Mouse (Mus musculus): ENCODE measurements around the gene Paxx.

Paxx gene

DNA sequence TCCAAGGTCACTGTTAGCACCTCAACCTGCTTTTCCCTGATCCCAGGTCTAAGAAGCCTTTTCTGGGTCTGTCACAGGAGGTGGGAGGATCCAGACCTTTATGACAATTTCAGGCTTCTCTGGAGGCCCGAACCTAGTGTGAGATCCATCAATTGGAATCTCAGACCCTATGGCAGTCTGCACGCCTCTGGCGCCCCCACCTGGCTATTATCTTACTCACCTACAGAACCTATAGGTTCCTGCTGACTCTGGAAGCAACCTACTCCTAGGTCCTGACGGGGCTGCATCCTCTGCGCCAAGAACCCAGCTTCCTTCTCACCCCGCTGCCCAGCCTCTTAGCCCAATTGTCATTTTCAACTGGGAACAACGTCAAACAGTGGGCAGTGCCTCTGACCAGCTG lies 22.1 kb upstream of the Paxx start:
- in situ Hi-C loops (cut with MboI; ENCODE audit: low sequenced_read_pairs), result no loop called here

DNA sequence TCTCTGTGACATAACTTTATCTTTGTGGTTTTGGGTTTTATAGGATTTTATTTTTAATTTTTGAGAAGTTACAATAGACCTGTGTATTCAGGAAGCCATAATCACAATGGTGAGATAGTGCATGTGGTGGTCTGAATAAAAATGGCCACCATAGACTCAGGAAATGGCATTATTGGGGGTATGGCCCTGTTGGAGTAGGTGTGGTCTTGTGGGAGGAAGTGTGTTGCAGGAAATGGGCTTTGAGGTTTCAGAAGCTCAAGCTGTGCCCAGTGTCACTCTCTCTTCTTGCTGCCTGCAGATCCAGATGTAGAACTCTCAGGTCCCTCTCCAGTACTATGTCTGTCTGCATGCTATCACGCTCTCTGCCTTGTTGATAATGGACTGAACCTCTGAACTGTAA lies 19.6 kb upstream of the Paxx start:
- in situ Hi-C loops (cut with MboI; ENCODE audit: low sequenced_read_pairs), result no loop called here

DNA sequence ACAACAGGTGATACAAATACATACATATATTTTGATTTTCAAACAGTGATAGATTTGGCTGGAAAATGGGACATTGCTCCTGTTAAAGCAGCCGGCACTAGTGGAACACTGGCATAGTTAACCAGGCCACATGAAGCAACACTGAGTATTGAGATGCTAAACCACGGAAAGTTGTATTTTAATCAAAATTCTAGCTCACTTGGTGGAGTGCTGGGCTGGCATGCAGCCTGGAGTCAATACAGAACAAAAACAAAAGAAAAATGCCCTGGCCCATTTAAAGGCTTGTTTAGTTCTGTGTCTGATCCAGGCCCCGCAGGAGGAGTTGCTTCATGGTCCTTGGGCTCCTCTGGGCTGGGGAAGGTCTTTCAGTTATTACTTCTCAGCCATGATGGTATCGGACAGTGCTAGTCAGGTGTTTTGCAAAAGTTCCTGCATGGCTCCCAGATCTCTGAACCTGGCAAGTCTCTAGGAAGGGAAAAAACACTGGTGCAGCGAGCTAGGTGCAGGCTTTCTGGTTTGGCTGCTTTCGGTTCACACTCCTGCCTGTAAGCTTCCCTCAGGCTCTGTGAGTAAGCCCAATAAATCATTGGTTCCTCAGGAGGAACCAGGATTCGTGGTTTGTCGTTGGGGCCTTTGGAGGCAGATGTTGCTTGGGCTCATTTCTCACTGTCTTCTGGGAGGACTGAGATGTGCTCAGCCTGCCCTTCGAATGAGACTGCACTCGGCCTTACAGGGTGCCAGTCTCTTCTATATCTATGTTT lies 18.8 kb upstream of the Paxx start:
- in situ Hi-C loops (cut with MboI; ENCODE audit: low sequenced_read_pairs), result no loop called here

DNA sequence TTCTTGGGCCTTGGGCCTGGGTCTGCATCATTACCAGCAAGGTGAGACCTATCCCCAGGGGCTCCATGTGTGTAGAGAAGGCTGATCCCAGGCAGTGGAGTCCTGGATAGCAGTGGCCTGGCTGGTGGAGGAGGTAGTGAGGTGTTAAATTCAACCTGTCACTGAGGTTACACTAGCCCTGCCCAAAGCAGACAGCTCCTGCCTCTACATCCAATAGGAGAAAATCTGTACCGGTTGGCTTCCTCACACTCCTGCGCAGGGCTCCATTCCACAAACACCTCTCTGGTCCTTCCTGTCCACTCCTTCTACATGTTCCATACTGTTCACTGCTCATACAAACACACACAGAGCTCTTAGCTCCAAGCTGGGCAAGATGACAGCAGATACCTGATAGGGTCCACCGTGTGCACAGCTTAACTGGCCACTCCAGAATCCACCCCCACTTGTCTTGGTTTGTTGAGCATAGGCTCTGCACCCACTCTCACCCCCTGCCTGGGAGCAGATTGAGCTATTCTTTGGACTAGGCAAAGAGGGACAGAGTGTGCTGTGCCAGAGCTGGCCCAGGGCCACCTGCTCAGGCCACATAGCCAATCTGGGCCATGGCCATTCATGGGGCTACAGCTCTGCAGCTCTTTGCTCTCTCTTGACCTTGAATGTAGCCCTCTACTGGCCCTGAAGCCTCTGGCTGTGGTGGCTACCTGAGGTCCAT lies 17.2 kb upstream of the Paxx start:
- in situ Hi-C loops (cut with MboI; ENCODE audit: low sequenced_read_pairs), result no loop called here

DNA sequence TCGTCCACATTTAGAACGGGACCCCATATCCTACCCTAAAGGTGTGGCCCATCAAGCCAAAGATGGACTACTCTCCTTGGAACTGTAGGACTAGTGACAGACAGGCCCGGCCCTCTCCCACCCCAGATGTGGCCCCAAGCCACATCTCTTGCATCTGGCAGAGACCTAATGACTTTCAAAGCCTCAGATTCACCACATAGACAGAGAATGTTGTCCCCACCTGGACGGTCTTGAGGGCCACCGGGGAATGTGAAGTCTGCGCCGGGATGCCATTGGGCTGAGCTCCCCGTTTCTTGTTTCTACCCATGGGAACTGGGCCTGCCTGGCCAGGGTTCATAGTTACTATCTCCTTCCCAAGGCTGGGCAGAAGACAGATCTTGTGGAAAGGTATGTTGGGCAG lies 16.6 kb upstream of the Paxx start:
- in situ Hi-C loops (cut with MboI; ENCODE audit: low sequenced_read_pairs), result no loop called here

DNA sequence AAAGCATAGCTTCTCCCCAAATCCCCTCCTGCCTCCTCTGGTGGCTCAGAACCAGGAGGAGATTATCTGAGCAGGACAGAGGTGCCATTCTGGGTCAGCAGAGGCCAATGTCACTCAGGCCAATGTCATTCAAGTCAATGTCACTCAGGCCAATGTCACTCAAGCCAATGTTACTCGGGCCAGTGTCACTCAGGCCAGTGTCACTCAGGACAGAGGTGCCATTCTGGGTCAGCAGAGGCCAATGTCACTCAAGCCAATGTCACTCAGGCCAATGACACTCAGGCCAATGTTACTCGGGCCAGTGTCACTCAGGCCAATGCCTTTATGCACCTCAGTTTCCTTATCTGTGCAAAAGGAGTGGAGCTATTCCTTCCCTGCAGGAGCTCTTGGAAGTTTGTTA lies 11.7 kb upstream of the Paxx start:
- in situ Hi-C loops (cut with MboI; ENCODE audit: low sequenced_read_pairs), result no loop called here

DNA sequence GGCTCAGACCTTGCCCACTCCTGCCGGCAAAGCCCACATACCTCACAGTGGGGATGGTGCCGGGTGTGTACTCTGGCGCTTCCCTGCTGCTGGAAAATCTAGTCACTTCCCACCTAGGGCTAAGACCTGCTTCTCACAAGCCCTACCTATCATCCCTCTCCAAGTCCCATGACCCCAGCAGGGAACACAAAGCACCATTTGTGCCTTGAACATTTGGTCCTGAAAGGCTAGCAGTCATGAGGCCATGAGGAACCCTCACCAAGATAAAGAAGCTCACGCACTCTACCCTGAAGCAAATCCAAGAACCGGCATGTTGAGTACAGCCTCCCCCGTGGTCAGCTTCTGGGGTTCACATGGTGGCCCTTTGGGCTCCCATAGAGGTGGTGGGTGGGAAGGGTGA lies 9.1 kb upstream of the Paxx start, which contains the start of gene Ptgds:
Gene Ptgds, minus strand, starts transcription at position 78 of the 400 bp plus-strand sequence.
- in situ Hi-C loops (cut with MboI; ENCODE audit: low sequenced_read_pairs), result no loop called here

DNA sequence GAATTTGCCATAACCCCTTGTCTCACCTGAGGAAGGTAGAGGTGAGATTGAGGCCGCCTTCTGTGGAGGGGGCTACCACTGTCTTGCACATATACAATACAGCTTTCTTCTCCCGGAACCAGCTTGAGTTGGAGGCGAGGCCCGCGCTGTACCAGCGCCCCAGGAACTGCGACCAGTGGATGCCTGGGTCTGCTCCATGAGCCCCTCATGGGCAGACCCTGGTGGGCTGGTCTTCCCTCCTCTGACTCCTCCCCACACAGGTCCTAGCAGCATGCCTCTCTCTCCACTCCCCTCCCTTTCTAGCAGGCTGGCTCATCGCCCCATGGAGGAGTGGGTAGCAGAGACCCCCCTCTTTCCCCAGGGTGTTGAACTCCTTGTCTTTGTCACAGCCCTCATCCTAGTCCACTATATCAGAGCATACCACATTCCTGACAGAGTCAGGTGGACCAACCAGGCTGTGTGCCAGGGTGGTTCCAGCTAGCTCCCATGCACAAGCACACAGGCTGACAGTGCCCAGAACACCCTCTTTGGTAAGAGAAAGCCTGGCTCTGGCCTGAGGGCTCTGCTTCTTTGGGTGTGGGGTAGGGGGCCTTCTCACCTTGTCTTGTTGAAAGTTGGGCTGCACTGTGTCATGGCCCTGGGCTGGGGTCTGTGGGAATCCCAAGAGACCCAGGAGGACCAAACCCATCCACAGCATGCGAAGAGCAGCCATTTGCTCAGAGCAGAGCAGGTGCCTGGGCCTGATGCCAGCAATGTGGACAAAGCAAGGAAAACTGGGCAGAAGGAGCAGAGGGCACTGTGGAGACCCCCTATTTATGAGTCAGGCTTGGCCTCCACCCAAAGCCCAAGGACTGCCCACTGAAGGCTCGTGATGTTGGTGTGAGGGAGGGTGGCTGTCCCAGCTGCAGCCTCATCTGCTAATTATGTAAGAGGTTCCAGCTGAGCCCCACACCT lies 8.3 kb upstream of the Paxx start:
- in situ Hi-C loops (cut with MboI; ENCODE audit: low sequenced_read_pairs), result no loop called here

DNA sequence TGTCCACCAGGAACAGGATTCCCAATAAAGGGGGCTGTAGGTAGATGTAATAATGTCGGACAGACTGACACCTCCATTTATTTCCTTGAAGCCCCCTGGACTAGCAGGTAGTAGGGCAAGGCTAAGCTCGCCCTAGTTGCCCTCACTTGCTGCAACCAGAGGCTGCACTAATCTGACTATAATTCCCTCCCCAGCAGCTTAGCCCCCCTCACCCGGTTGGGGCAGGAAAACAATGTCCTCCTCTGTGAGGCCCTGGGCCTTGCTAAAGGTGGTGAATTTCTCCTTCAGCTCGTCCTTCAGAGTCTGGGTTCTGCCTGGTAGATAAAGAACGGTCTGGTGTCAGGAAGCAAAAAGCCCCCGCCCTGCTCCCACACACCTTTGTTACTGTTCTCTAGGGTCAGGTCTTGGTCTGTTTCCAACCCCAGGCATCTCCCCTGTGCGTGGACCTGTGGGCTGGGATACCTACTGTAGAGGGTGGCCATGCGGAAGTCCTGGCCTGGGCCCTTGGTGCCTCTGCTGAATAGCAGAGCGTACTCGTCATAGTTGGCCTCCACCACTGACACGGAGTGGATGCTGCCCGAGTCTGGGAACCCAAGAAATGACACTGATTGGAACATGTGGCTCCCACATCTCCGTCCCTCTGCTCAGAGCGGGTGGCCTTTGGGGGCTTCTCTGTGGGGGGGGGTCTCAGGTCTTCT lies 6.9 kb upstream of the Paxx start:
- in situ Hi-C loops (cut with MboI; ENCODE audit: low sequenced_read_pairs), result no loop called here

DNA sequence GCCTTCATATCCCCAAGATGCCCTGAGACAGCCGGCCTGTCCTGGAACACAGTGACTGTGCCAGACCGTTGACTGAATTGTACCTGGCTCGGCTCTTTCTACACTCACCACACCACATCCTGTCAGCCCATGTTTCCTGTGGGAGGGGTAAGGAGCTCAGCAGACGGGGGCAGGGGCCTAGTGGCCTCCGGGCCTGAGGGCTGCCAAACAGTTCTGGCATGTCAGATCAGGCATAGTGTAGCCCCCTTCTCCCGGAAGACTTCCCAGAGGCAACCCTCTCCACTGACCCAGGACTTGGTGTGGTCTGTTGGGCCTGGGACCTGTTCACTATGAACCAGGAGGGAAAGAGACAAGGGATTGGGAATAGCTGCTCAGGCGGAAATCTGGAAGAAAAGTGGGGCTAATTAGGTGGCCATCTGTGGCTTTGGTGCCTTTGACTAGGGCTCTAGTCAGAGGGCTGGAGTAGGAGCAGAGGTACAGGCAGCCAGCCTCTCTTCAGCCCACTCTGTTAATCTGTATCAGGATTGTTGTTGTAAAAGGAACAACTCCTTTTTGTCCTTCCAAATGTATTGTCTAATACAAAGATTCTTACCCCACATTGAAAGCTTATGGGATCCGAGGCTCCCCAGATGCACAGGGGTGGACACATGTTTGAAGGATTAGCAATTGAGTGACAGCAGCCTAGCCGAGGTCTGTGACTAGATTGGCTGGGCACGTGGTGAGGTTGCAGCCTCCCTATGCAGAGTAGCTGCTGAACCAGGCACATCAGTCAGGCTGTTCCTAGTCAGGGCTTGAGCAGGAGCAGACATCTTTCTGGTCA lies 5.1 kb upstream of the Paxx start:
- in situ Hi-C loops (cut with MboI; ENCODE audit: low sequenced_read_pairs), result no loop called here

DNA sequence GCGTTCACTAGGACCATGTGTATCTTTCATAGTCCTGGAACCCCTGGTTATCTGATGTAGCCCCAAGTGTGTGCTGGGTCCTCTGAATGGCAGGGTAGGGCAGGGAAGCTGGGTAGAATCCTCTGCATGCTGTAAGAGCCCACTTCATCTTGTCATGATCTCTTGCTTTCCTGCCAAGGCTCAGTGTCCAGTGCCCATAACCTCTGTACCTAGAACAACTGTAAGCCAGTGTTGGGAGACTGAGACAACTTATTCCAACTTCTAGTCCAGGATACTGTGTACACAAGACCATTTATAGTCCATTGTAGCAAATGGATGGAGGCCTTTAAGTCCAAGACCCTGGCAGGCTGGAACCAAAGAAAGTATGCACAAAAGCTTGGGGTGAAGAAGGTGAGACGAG lies 4.4 kb upstream of the Paxx start:
- in situ Hi-C loops (cut with MboI; ENCODE audit: low sequenced_read_pairs), result no loop called here

DNA sequence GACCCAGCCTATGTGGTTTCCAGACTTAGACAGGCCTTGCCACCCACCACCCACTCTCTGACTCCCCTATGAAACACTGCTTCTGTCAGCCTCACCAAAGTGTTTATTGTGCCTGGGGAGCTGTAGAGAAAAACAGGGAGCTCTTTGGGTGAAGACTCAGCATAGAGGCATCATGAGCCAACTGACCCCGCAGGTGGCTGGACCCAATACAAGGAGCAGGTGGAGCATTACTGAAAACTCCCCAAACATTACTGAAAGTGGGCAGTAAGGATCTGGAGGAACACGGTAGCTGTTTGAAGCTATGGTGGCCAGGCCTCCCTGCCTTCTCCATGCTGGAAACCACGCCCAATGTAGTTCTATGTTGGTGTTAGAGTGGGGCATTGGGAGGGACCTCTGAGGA lies 2.7 kb upstream of the Paxx start:
- in situ Hi-C loops (cut with MboI; ENCODE audit: low sequenced_read_pairs), result no loop called here

DNA sequence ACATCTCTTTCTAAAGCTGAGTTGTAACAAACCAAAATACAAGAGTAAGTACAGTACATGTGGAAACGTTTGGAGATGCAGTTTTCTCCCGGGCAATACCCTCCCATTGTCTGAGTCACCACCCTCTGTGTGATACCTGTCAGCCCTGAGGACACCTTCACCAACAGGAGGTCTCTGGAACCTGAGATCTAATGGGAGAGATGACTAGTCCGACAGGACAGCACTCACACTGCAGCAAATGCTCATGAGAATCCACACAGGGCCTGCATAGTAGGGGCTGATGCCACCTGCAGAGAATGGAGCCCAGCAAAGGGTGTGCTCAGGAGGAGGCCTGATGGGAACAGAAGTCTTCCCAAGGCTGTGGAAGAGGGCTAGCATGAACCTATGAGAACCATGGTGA lies 513 bp upstream of the Paxx start:
- in situ Hi-C loops (cut with MboI; ENCODE audit: low sequenced_read_pairs), result no loop called here

DNA sequence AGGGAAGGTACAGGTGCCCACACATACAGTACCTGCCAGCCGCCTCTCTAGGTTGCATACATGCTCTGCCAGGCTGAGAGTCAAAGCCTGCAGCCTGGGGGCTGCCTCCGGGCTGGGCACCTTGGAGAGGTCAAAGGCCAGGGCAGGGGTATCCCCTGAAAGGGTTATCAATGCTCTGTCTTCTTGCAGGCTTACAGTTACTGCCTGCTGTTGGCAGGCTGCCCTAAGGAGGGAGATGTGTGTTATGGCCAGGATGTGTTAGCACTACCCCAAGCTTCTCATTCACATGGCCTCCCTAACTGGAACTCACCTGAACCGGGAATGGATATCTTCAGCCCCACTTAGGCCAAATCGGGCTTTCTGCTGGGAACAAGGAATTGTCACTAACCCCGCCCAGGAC lies 759 bp downstream of the Paxx start:
- in situ Hi-C loops (cut with MboI; ENCODE audit: low sequenced_read_pairs), result no loop called here

DNA sequence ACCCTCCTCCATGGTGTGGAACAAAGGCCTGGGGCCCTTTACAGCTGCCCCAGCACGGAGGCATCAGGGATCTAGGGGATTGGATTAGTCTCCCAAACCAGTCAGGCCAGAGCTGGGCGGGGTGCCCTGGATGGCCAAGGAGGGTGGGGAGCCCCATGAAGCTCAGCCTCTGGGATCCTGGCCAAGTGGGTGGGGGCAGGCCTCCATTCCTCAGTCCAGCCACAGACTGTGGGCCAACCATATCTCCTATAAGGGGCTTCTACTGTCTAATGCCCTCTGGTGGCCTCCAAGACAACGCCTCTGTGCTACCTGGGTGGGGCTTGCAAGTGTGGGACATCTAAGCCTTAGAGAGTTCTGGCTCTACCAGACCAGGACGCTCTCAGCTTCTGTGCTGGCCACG lies 2.0 kb downstream of the Paxx start:
- in situ Hi-C loops (cut with MboI; ENCODE audit: low sequenced_read_pairs), result no loop called here

DNA sequence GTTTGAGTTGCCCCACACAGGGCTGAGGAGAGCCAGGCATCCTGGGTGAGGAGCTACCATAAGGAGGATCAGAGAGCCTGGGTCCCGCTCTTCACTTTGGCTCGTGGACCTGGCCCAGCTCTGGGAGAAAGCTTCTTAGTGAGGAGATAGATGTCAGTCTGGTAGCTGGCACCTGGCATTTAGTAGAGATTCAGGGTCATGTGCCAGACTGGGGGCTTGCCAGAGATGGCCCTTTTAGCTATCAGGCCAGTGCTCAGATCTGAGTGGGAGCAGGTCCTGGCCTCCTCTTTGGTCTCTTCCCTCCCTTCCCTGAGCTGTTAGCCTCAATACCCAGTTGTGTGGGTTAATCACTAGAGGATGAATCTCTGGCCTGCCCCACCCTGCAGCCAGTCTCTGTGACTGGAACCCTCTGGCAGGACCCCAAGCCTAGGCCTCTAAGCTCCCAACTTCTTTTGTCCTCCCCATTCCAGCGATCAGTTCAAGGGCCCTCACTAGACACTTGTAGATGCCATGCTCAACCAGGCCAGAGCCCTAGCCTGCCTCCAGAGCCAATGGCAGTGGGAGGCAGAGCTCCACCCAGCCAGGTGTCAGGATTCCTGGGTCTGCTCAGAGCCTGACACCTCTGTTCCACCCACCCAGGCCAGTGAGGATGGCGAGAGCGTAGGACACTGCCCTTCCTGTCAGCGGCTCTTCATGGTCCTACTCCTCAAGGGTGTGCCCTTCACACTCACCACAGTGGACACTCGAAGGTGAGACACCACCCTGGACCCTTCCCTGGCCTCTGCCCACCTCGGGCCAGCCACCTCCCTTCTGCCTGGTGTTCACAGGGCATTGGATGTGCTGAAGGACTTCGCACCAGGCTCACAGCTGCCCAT lies 3.6 kb downstream of the Paxx start:
- in situ Hi-C loops (cut with MboI; ENCODE audit: low sequenced_read_pairs), result no loop called here

DNA sequence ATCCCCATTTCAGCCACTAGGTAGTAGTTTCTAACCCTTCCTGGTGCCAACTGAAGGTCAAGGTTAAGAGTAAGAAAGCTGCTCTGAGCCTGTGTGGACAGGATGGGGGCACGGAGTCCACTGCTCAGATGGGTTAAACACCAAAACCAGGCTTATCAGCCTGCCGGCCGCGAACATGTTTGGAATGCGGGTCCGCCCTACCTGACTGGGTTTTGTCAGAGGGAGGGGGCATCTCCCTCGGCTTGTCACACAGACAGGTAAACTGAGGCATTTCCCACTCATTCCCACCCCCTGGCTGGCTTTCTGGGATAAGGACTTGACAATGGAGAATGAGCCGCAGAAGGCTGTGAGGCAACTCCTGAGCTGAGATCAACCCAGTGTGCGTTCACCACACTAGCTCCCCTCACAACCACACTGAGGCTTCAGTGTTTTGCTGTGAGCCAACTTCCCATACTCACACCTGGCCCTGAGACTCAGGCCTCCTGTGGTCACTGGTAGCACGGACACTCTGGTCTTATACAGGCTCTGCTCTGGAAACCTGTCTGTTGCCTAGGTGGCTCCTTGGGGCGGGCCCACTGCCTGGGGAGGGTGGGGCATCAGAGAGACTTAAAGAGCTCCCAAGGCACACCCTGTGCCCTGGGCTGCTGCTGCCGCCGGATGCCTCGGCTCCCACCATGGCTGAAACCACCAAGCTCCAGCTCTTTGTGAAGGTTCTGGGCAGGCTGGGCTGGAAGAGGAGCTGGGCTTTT lies 4.5 kb downstream of the Paxx start, which contains the start of gene Clic3:
Gene Clic3, plus strand, starts transcription at position 634 of the 749 bp plus-strand sequence.
- in situ Hi-C loops (cut with MboI; ENCODE audit: low sequenced_read_pairs), result no loop called here

DNA sequence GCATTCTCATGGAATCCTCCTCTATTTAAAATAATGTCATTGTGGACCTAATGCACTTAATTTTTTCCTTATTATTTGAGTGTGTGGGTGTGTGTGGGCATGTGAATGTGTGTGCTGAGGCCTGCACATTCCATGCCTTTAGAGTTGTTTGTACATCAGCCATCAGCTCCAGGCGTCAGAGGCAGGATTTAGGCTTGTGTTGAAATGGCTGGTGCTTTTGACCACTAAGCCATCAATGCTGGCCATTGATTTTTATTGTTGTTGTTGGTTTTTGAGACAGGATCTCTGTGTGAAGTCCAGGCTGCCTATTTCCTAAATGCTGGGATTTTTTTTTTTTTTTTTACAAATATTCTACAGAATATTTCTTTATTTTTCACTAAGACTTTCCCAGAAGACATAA lies 7.9 kb downstream of the Paxx start:
- in situ Hi-C loops (cut with MboI; ENCODE audit: low sequenced_read_pairs), result no loop called here
